Mouse (Mus musculus): ENCODE measurements around the gene Tmem235. TPM values are rescaled to one million over a fixed set of nuclear protein-coding genes. Genes with fewer than 3 reads are reported as not detected.

Tmem235 gene
- total RNA-seq, 2 experiments from 2014 or later: not detected

DNA sequence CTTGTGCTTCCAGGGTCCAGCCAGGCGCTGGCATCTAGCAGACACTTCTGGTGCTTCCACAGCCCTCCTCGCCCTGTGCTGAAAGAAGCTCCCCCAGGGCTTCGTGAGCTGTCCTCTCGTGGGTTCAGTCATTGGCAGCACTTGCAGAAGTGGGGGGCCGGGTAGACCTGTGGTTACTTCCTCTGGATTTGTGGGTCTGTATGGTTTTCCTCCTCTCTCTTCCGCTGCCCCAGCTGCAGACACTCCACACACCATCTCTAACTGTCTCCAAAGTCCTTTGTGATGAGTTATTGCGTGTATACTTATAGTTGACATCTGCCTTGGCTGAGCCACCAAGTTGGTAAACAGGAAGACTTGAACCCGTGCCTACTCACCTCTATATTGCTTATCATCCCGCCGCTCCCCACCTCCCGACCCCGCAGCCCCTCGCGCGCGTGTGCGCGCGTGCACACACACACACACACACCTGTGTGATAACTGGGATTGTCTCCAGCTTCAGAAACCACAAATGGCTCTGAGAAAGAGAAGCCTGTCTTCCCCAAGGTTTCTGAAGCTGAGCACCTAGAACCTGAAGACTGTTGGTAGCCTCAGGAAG, 31.1 kb downstream of the Tmem235 start:
- no peak for DNase-seq

- DNase-seq: no peak
These were observed 31.6 kb downstream of the Tmem235 start for GRCm38 (mm10) chr11:117892199-117892598.

DNA sequence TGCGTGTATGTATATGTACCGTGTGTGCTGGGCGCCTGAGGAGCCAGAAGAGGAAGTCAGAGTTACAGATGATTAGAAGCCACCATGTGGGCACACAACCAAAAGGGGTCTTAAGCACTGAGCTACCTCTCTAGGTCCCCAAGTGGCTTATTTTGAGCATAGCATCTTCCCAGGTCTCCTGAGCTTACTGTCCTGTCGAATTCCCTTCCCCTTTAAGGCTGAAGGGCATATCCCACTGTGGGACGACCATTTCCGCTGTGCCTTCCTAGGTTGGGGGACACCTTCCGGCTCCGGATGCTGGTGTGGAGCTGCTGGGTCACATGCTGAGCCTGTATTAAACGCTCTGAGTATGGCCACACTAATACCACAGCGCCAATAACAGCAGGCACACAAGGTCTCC, 34.1 kb downstream of the Tmem235 start:
- DNase-seq: no peak

GRCm38 (mm10) chr11:117896533-117896932, 36.0 kb downstream of the Tmem235 start:
- DNase-seq: no peak

DNA sequence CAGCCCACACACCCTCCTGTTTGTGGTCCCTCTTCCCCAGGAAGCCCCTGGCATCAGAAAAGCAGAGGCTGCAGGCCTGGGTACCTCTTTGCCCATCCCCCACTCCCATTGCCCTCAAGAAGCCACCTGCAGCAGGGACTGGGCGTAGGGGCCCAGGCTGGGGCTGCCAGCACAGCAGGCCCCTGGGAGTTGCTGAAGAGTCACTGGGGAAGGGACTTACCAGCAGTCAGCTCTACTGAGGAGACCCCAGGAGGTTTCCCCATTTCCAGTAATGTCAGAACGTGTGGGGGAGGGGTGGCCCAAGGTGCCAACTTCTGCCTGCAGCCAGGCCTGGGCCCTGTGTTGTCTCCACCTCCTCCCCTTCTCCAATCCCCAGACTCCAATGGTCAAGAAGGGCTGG, 41.7 kb downstream of the Tmem235 start:
- no peak for DNase-seq

GRCm38 (mm10) chr11:117904442-117904841, 43.9 kb downstream of the Tmem235 start:
- no peak for DNase-seq

GRCm38 (mm10) chr11:117909337-117909736, 48.8 kb downstream of the Tmem235 start:
- no peak for DNase-seq

DNA sequence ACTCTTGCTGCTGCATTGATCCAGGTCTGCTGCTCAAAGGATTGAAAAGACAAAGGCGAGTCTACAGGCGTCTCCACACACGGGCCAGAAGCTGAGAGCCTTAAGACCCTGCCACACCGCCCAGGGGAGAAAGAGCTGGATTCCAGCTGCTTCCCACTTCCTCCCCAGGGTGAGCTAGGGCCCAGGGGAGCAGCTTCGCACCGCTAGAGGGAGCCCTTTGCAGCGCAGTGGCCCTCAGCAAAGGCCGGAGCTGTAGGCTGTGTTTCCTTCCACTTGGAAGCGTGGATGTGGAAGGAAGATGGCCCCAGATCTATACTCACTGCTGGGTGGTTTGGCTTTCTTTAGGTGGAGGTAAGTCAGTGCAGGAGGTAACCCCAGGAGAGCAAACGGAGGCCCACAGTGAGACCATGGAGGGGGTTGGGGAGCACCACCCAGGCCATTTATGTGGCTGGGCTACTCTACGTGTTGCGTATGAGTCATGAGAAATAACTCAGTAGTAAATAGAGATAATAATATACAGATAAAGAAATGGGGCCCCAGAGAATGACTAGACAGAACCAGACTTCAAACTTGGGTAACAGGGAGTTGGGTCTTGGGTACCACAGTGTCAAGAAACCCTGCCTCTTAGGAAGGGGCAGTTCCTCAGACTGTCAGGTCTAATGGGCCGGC, 52.3 kb downstream of the Tmem235 start:
- DNase-seq: peak; percentile 94

GRCm38 (mm10) chr11:117914531-117914930, 54.0 kb downstream of the Tmem235 start:
- DNase-seq: no peak

Other genes starting within 250 kb of the Tmem235 start
- gene Tnrc6c, start 206.5 kb upstream of the Tmem235 start, total RNA-seq (2021): 10 to 100 TPM; 20.3 to 23.7 TPM
- 1 to 10 TPM; 4.8 to 8.3 TPM for gene Tmc8, start 78.7 kb upstream of the Tmem235 start, total RNA-seq (2021)
- 10 to 100 TPM; 35.5 to 53.2 TPM for gene Tmc6, start 78.6 kb upstream of the Tmem235 start, total RNA-seq (2021)
- gene 6030468B19Rik, start 63.1 kb upstream of the Tmem235 start, total RNA-seq (2021): under 1 TPM; 0.42 to 0.45 TPM
- under 1 TPM; 0.57 to 0.58 TPM for gene Gm20708, start 51.1 kb upstream of the Tmem235 start, total RNA-seq (2021)
- gene Syngr2, start 51.1 kb upstream of the Tmem235 start, total RNA-seq (2021): 10 to 100 TPM; 60.2 to 69.5 TPM
- gene Afmid, start 34.8 kb upstream of the Tmem235 start, total RNA-seq (2021): 10 to 100 TPM; 14.1 to 17.7 TPM
- gene Tk1, start 34.7 kb upstream of the Tmem235 start, total RNA-seq (2021): 10 to 100 TPM; 39.7 to 47.3 TPM
- 10 to 100 TPM; 23.3 to 28.0 TPM for gene Birc5, start 11.5 kb upstream of the Tmem235 start, total RNA-seq (2021)
- gene Tha1, start 12.7 kb downstream of the Tmem235 start, total RNA-seq (2021): 10 to 100 TPM in 1 of 2 experiments, 1 to 10 TPM in 1; 9.5 to 17.3 TPM
- gene Socs3, start 109.3 kb downstream of the Tmem235 start, total RNA-seq (2021): 1 to 10 TPM; 5.0 to 9.0 TPM
- gene Pgs1, start 125.5 kb downstream of the Tmem235 start, total RNA-seq (2021): 10 to 100 TPM; 30.9 to 31.0 TPM

Measured in adrenal gland, postnatal 10 days (tissue).